23 mouse cellular contexts compared by ENCODE assay signal in genomic region chrX:94138256-94138655, GRCm38 (mm10).
"Had no signal": no experiment of that assay in that cellular context is flagged by ENCODE, and none has a peak within 500 bp of the region (broad histone marks: within the 10 kb centered on the region; RNA-seq: fewer than 3 reads in every experiment).

No protein-coding gene starts in this region.

- H3K36me3 ChIP-seq: heart, embryonic 10.5 days; heart, embryonic 12.5 days; hindbrain, embryonic 10.5 days; hindbrain, embryonic 12.5 days; intestine, embryonic 15.5 days; limb, embryonic 10.5 days; limb, embryonic 12.5 days; liver, embryonic 13.5 days; liver, embryonic 15.5 days had no signal

- H3K9ac ChIP-seq: heart, embryonic 12.5 days; hindbrain, embryonic 12.5 days; hindbrain, embryonic 14.5 days; intestine, embryonic 15.5 days; limb, embryonic 12.5 days; liver, embryonic 13.5 days; liver, embryonic 15.5 days had no signal

- H3K4me1 ChIP-seq: heart, embryonic 10.5 days; heart, embryonic 12.5 days; hindbrain, embryonic 10.5 days; hindbrain, embryonic 12.5 days; intestine, embryonic 15.5 days; limb, embryonic 10.5 days; limb, embryonic 12.5 days; liver, embryonic 13.5 days had no signal

- H3K27ac ChIP-seq: gastrocnemius, adult 2 months; heart, embryonic 10.5 days; hindbrain, embryonic 10.5 days; hindbrain, embryonic 12.5 days; hindbrain, embryonic 14.5 days; intestine, embryonic 15.5 days; layer of hippocampus, adult 2 months; left cerebral cortex, adult 2 months; limb, embryonic 10.5 days; limb, embryonic 12.5 days; liver, embryonic 13.5 days; liver, embryonic 15.5 days had no signal

- H3K4me3 ChIP-seq: gastrocnemius, adult 2 months; heart, embryonic 10.5 days; heart, embryonic 12.5 days; hindbrain, embryonic 10.5 days; hindbrain, embryonic 12.5 days; intestine, embryonic 15.5 days; layer of hippocampus, adult 2 months; left cerebral cortex, adult 2 months; limb, embryonic 10.5 days; limb, embryonic 12.5 days; liver, embryonic 13.5 days; liver, embryonic 15.5 days had no signal

- DNase-seq: gastrocnemius, adult 2 months; gastrocnemius, postnatal 10 days; gastrocnemius, postnatal 25 days; heart, adult 18-20 months; heart, postnatal 10 days; heart, postnatal 4 days; kidney, adult 18-20 months; kidney, adult 8-10 months; kidney, postnatal 10 days; kidney, postnatal 25 days; kidney, postnatal 4 days; liver, embryonic 13.5 days had no signal
